Mouse (Mus musculus) forebrain, embryonic 16.5 days (tissue): ENCODE results near the gene Klhl36. TPM values are rescaled to one million over a fixed set of nuclear protein-coding genes. Genes with fewer than 3 reads are reported as not detected.
A peak's percentile ranks its signal among the peaks of the same experiment; 100 is the strongest.
"Not testable (repeated sequence)": the region's sequence is repeated elsewhere in the genome, so short reads cannot be mapped to it uniquely, and the experiment has no call there.

Experiments
- ATAC-seq: fragments of 200-750 bp; cut with Nextera tagmentation; 2 replicates; pipeline ENCODE4 v1.8.0; 2017; ENCODE audit warnings: mild to moderate bottlenecking, moderate library complexity
- H3K27ac ChIP-seq: fragments of 300-500 bp; sonication (generic); 2 replicates; pipeline ENCODE4 v1.5.1; 2014; ENCODE audit warnings: low read length, control low read depth
- H3K27me3 ChIP-seq: fragments of 300-500 bp; sonication (generic); replicated peaks from 2 replicates; pipeline ENCODE4 v1.6.1; 2014; ENCODE audit warnings: low read length; ENCODE audit not compliant: control insufficient read depth, insufficient read depth
- H3K36me3 ChIP-seq: fragments of 300-500 bp; sonication (generic); 2 replicates; pipeline ENCODE4 v1.6.1; 2014; ENCODE audit not compliant: control insufficient read depth, insufficient read depth
- H3K4me1 ChIP-seq: fragments of 300-500 bp; sonication (generic); replicated peaks from 2 replicates; pipeline ENCODE4 v1.6.1; 2014; ENCODE audit warnings: low read length; ENCODE audit not compliant: control insufficient read depth, insufficient read depth
- H3K4me2 ChIP-seq: fragments of 300-500 bp; sonication (generic); 2 replicates; pipeline ENCODE4 v1.6.1; 2014; ENCODE audit warnings: mild to moderate bottlenecking, low read length, control low read depth
- H3K4me3 ChIP-seq: fragments of 300-500 bp; sonication (generic); replicated peaks from 2 replicates; pipeline ENCODE4 v1.5.1; 2014; ENCODE audit warnings: mild to moderate bottlenecking, low read length, control low read depth
- H3K9ac ChIP-seq: fragments of 300-500 bp; sonication (generic); replicated peaks from 2 replicates; pipeline ENCODE4 v1.6.1; 2014; ENCODE audit warnings: low read depth, low read length, control low read depth
- H3K9me3 ChIP-seq: fragments of 300-500 bp; sonication (generic); 2 replicates; pipeline ENCODE4 v1.6.1; 2016; ENCODE audit warnings: low read length; ENCODE audit not compliant: control insufficient read depth
- WGBS: fragments of 180-500 bp; shearing (Covaris S2); extraction: QIAGEN DNeasy Blood & Tissue Kit; methylation state at CpG from one replicate; pipeline ENCODE4 v1.1.7; 2014; 5-methylcytosine and 5-hydroxymethylcytosine counted together
- polyA plus RNA-seq: library from polyadenylated mRNA; unstranded; fragments of >200 nt; fragmentation: Nextera tagmentation; extraction: Ambion mirVana; gene quantifications from 2 replicates; pipeline ENCODE4 v1.2.1, GENCODE M21; 2015

Gene Klhl36
- polyA plus RNA-seq, 1 experiment from 2014 or later: 19.1 TPM

- ATAC-seq: peak; percentile 96
- Histone ChIP-seq H3K9ac (peak within 1 kb of the TSS; percentile 84), H3K27ac (peak within 1 kb of the TSS; percentile 86), H3K9me3 (no peaks in the 10 kb centered on the region), H3K27me3 (no peaks in the 10 kb centered on the region), H3K4me1 (peaks cover 49% of the 10 kb centered on the region), H3K36me3 (no peaks in the 10 kb centered on the region), H3K4me2 (peak within 1 kb of the TSS; percentile 82), H3K4me3 (peak within 1 kb of the TSS; percentile 94)
- 0% methylated on average over 56 of the region's 57 CpGs for WGBS
Observed at GRCm38 (mm10) chr8:119840275-119840808, 21.7 kb upstream of the Klhl36 start, which contains the start of gene Cotl1. Gene Cotl1, minus strand, starts transcription at chr8:119840544.

GRCm38 (mm10) chr8:119840905-119841411, 21.1 kb upstream of the Klhl36 start:
- H3K9ac ChIP-seq: peak overlapping the region; percentile 60
- H3K4me2 ChIP-seq: peak overlapping the region; percentile 82
- H3K27ac ChIP-seq: peak overlapping the region; percentile 86
- 6% methylated on average over 8 of the region's 8 CpGs for WGBS
- ATAC-seq: peak; percentile 42
- peak overlapping the region; percentile 94 for H3K4me3 ChIP-seq
- no peaks in the 10 kb centered on the region for H3K27me3 ChIP-seq
- no peaks in the 10 kb centered on the region for H3K36me3 ChIP-seq
- H3K9me3 ChIP-seq: no peaks in the 10 kb centered on the region
- peaks cover 44% of the 10 kb centered on the region for H3K4me1 ChIP-seq

- WGBS: 2% methylated on average over 4 of the region's 4 CpGs
- H3K9ac ChIP-seq: no peak overlapping the region
- H3K36me3 ChIP-seq: no peaks in the 10 kb centered on the region
- no peak for ATAC-seq
- H3K27me3 ChIP-seq: no peaks in the 10 kb centered on the region
- no peak overlapping the region for H3K4me2 ChIP-seq
- no peak overlapping the region for H3K4me3 ChIP-seq
- H3K27ac ChIP-seq: no peak overlapping the region
- peaks cover 20% of the 10 kb centered on the region for H3K4me1 ChIP-seq
- H3K9me3 ChIP-seq: no peaks in the 10 kb centered on the region
Observed at GRCm38 (mm10) chr8:119843444-119843843, 18.6 kb upstream of the Klhl36 start.

- Histone ChIP-seq H3K4me1 (peaks cover 8% of the 10 kb centered on the region), H3K27me3 (no peaks in the 10 kb centered on the region), H3K4me2 (no peak overlapping the region), H3K9me3 (no peaks in the 10 kb centered on the region), H3K36me3 (no peaks in the 10 kb centered on the region), H3K4me3 (no peak overlapping the region), H3K27ac (no peak overlapping the region), H3K9ac (no peak overlapping the region)
- no peak for ATAC-seq
- WGBS: 37% methylated on average over 8 of the region's 8 CpGs
Observed at GRCm38 (mm10) chr8:119844577-119844976, 17.5 kb upstream of the Klhl36 start.

GRCm38 (mm10) chr8:119845741-119846140, 16.3 kb upstream of the Klhl36 start:
- H3K9ac ChIP-seq, H3K4me3 ChIP-seq, H3K27ac ChIP-seq, H3K9me3 ChIP-seq, ATAC-seq, H3K4me1 ChIP-seq, H3K36me3 ChIP-seq, H3K27me3 ChIP-seq, H3K4me2 ChIP-seq: not testable (repeated sequence)
- WGBS: 85% methylated on average over 7 of the region's 7 CpGs

GRCm38 (mm10) chr8:119847232-119847922, 14.7 kb upstream of the Klhl36 start:
- no peak overlapping the region for H3K4me2 ChIP-seq
- H3K36me3 ChIP-seq: no peaks in the 10 kb centered on the region
- no peak for ATAC-seq
- H3K4me3 ChIP-seq: no peak overlapping the region
- WGBS: 88% methylated on average over 16 of the region's 16 CpGs
- no peaks in the 10 kb centered on the region for H3K4me1 ChIP-seq
- H3K27ac ChIP-seq: no peak overlapping the region
- no peak overlapping the region for H3K9ac ChIP-seq
- H3K27me3 ChIP-seq: no peaks in the 10 kb centered on the region
- no peaks in the 10 kb centered on the region for H3K9me3 ChIP-seq

DNA sequence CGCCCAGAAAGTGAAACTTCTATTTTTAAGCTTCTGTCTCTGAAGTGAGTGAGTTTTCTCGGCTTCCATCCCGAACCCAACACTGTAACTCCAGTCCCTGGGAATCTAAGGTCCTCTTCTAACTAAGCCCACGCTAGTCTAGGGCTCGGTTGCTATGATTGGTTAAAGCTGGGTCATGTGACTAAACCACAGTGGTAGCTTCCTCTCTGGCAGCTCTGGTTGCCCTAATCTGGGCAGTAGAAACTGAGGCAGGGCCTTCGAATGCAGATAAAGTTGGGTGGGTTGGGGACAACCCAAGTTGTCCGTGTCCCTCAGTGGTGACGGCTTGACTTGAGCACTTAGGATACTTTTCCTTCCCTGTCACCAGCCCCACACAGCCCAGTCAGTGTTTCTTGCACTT, 8.5 kb upstream of the Klhl36 start:
- WGBS: 55% methylated on average over 8 of the region's 8 CpGs
- no peaks in the 10 kb centered on the region for H3K4me1 ChIP-seq
- no peak overlapping the region for H3K4me2 ChIP-seq
- no peak for ATAC-seq
- no peak overlapping the region for H3K4me3 ChIP-seq
- no peak overlapping the region for H3K9ac ChIP-seq
- no peak overlapping the region for H3K27ac ChIP-seq
- no peaks in the 10 kb centered on the region for H3K9me3 ChIP-seq
- no peaks in the 10 kb centered on the region for H3K36me3 ChIP-seq
- H3K27me3 ChIP-seq: no peaks in the 10 kb centered on the region

DNA sequence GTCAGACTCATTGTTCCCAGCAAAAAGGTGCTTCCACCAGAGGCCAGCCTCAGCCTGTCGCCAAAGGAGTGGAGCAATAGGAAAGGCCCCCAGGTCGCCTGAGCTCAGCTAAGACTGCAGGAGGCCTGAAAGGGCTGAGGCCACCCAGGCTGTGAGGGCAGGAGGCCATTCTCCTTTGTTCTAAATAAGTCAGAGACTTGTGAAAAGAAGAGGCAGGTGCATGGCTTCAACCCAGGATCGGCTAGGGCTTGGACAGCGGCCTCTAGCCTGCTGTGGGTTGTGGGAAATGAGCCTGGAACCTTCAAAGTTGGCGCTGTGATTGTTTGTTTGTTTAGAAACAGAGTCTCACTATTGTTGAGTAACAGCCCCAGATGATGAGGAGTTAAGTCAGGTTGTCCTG, 8.0 kb upstream of the Klhl36 start:
- no peak overlapping the region for H3K4me2 ChIP-seq
- no peak for ATAC-seq
- 20% methylated on average over 5 of the region's 5 CpGs for WGBS
- no peak overlapping the region for H3K27ac ChIP-seq
- no peaks in the 10 kb centered on the region for H3K9me3 ChIP-seq
- H3K27me3 ChIP-seq: no peaks in the 10 kb centered on the region
- no peaks in the 10 kb centered on the region for H3K4me1 ChIP-seq
- no peak overlapping the region for H3K9ac ChIP-seq
- H3K36me3 ChIP-seq: no peaks in the 10 kb centered on the region
- H3K4me3 ChIP-seq: no peak overlapping the region

- 79% methylated on average over 5 of the region's 5 CpGs for WGBS
- ATAC-seq: no peak
- H3K4me1 ChIP-seq: no peaks in the 10 kb centered on the region
- H3K4me2 ChIP-seq: no peak overlapping the region
- H3K4me3 ChIP-seq: no peak overlapping the region
- no peaks in the 10 kb centered on the region for H3K27me3 ChIP-seq
- no peak overlapping the region for H3K27ac ChIP-seq
- H3K36me3 ChIP-seq: no peaks in the 10 kb centered on the region
- H3K9ac ChIP-seq: no peak overlapping the region
- H3K9me3 ChIP-seq: no peaks in the 10 kb centered on the region
Observed at GRCm38 (mm10) chr8:119855656-119856055, 6.4 kb upstream of the Klhl36 start.
